Mouse (Mus musculus): Measurements from ENCODE around the gene Sh3rf1.

Sh3rf1 gene

GRCm38 (mm10) chr8:61223729-61224379 lies at the start of gene Sh3rf1:
Gene Sh3rf1 (plus strand): TSS chr8:61223872.
- TF ChIP-seq POU5F1 (IDR thresholded peaks at IDR 0.05; ENCODE audit: borderline replicate concordance, low read length): no peak
- TF ChIP-seq NANOG (IDR thresholded peaks at IDR 0.05; ENCODE audit: borderline replicate concordance, low read length): no peak
- no peak for TF ChIP-seq CTCF (conservative IDR thresholded peaks at IDR 0.05; ENCODE audit: low read length)

GRCm38 (mm10) chr8:61173921-61174492 lies 49.7 kb upstream of the Sh3rf1 start:
- no peaks in the 10 kb centered on the region for H3K4me1 ChIP-seq (replicated peaks; ENCODE audit: low read depth, low read length)
- no peaks in the 10 kb centered on the region for H3K27me3 ChIP-seq (ENCODE audit: insufficient read depth, low read length)
- TF ChIP-seq NANOG (IDR thresholded peaks at IDR 0.05; ENCODE audit: borderline replicate concordance, low read length): no peak
- no peaks in the 10 kb centered on the region for H3K9me3 ChIP-seq (ENCODE audit: low read length)
- H3K4me3 ChIP-seq (replicated peaks; ENCODE audit: low read length): no peak overlapping the region
- no peaks in the 10 kb centered on the region for H3K36me3 ChIP-seq (ENCODE audit: insufficient read depth, low read length)

More at GRCm38 (mm10) chr8:61223729-61224379, at the start of gene Sh3rf1:
- no peaks in the 10 kb centered on the region for H3K36me3 ChIP-seq (ENCODE audit: insufficient read depth, low read length)
- peaks cover 22% of the 10 kb centered on the region for H3K27me3 ChIP-seq (ENCODE audit: insufficient read depth, low read length)
- peaks cover 31% of the 10 kb centered on the region for H3K4me1 ChIP-seq (replicated peaks; ENCODE audit: low read depth, low read length)
- no peaks in the 10 kb centered on the region for H3K9me3 ChIP-seq (ENCODE audit: low read length)
- peak within 1 kb of the TSS; percentile 91 for H3K4me3 ChIP-seq (replicated peaks; ENCODE audit: low read length)

- H3K4me3 ChIP-seq (replicated peaks; ENCODE audit: low read length): no peak overlapping the region
- TF ChIP-seq POU5F1 (IDR thresholded peaks at IDR 0.05; ENCODE audit: borderline replicate concordance, low read length) (no peak), NANOG (IDR thresholded peaks at IDR 0.05; ENCODE audit: borderline replicate concordance, low read length) (no peak), CTCF (conservative IDR thresholded peaks at IDR 0.05; ENCODE audit: low read length) (no peak)
- H3K4me1 ChIP-seq (replicated peaks; ENCODE audit: low read depth, low read length): no peaks in the 10 kb centered on the region
- H3K27me3 ChIP-seq (ENCODE audit: insufficient read depth, low read length): no peaks in the 10 kb centered on the region
- H3K36me3 ChIP-seq (ENCODE audit: insufficient read depth, low read length): no peaks in the 10 kb centered on the region
- H3K9me3 ChIP-seq (ENCODE audit: low read length): no peaks in the 10 kb centered on the region
Measured at GRCm38 (mm10) chr8:61175876-61176275, 47.8 kb upstream of the Sh3rf1 start.

GRCm38 (mm10) chr8:61177680-61178593 lies 45.7 kb upstream of the Sh3rf1 start:
- H3K4me1 ChIP-seq (replicated peaks; ENCODE audit: low read depth, low read length): no peaks in the 10 kb centered on the region
- no peaks in the 10 kb centered on the region for H3K36me3 ChIP-seq (ENCODE audit: insufficient read depth, low read length)
- TF ChIP-seq NANOG (IDR thresholded peaks at IDR 0.05; ENCODE audit: borderline replicate concordance, low read length): no peak
- TF ChIP-seq POU5F1 (IDR thresholded peaks at IDR 0.05; ENCODE audit: borderline replicate concordance, low read length): no peak
- no peak for TF ChIP-seq CTCF (conservative IDR thresholded peaks at IDR 0.05; ENCODE audit: low read length)
- no peaks in the 10 kb centered on the region for H3K27me3 ChIP-seq (ENCODE audit: insufficient read depth, low read length)
- no peaks in the 10 kb centered on the region for H3K9me3 ChIP-seq (ENCODE audit: low read length)
- no peak overlapping the region for H3K4me3 ChIP-seq (replicated peaks; ENCODE audit: low read length)

GRCm38 (mm10) chr8:61178594-61179140 lies 45.0 kb upstream of the Sh3rf1 start:
- Histone ChIP-seq H3K9me3 (ENCODE audit: low read length) (no peaks in the 10 kb centered on the region), H3K36me3 (ENCODE audit: insufficient read depth, low read length) (no peaks in the 10 kb centered on the region), H3K4me3 (replicated peaks; ENCODE audit: low read length) (no peak overlapping the region), H3K27me3 (ENCODE audit: insufficient read depth, low read length) (no peaks in the 10 kb centered on the region), H3K4me1 (replicated peaks; ENCODE audit: low read depth, low read length) (no peaks in the 10 kb centered on the region)
- TF ChIP-seq POU5F1 (IDR thresholded peaks at IDR 0.05; ENCODE audit: borderline replicate concordance, low read length) (no peak), NANOG (IDR thresholded peaks at IDR 0.05; ENCODE audit: borderline replicate concordance, low read length) (no peak)

- no peak for TF ChIP-seq NANOG (IDR thresholded peaks at IDR 0.05; ENCODE audit: borderline replicate concordance, low read length)
- no peak for TF ChIP-seq POU5F1 (IDR thresholded peaks at IDR 0.05; ENCODE audit: borderline replicate concordance, low read length)
- TF ChIP-seq CTCF (conservative IDR thresholded peaks at IDR 0.05; ENCODE audit: low read length): no peak
- no peaks in the 10 kb centered on the region for H3K36me3 ChIP-seq (ENCODE audit: insufficient read depth, low read length)
- no peaks in the 10 kb centered on the region for H3K9me3 ChIP-seq (ENCODE audit: low read length)
- H3K4me3 ChIP-seq (replicated peaks; ENCODE audit: low read length): no peak overlapping the region
- H3K27me3 ChIP-seq (ENCODE audit: insufficient read depth, low read length): no peaks in the 10 kb centered on the region
- H3K4me1 ChIP-seq (replicated peaks; ENCODE audit: low read depth, low read length): no peaks in the 10 kb centered on the region
Measured at GRCm38 (mm10) chr8:61181592-61181991, 42.1 kb upstream of the Sh3rf1 start.

GRCm38 (mm10) chr8:61182020-61182419 lies 41.7 kb upstream of the Sh3rf1 start:
- no peaks in the 10 kb centered on the region for H3K9me3 ChIP-seq (ENCODE audit: low read length)
- H3K27me3 ChIP-seq (ENCODE audit: insufficient read depth, low read length): no peaks in the 10 kb centered on the region
- no peak overlapping the region for H3K4me3 ChIP-seq (replicated peaks; ENCODE audit: low read length)
- no peak for TF ChIP-seq CTCF (conservative IDR thresholded peaks at IDR 0.05; ENCODE audit: low read length)
- no peaks in the 10 kb centered on the region for H3K36me3 ChIP-seq (ENCODE audit: insufficient read depth, low read length)
- no peaks in the 10 kb centered on the region for H3K4me1 ChIP-seq (replicated peaks; ENCODE audit: low read depth, low read length)

Measured in E14TG2a.4 (cell line).